Mouse (Mus musculus) testis, postnatal 10 days (tissue): ENCODE results near the gene Adal.

Experiments used
- DNase-seq: peaks from one replicate; pipeline ENCODE4 v3.0.0; 2021; ENCODE audit warnings: low spot score

Adal gene

GRCm38 (mm10) chr2:121178828-121179479, 38.7 kb downstream of the Adal start:
- no peak for DNase-seq

- DNase-seq: no peak
Measured at GRCm38 (mm10) chr2:121183431-121183830, 43.2 kb downstream of the Adal start.

- DNase-seq: no peak
Measured at GRCm38 (mm10) chr2:121184142-121184541, 43.9 kb downstream of the Adal start.

GRCm38 (mm10) chr2:121188530-121188929, 48.3 kb downstream of the Adal start:
- no peak for DNase-seq

GRCm38 (mm10) chr2:121195466-121195865, 55.2 kb downstream of the Adal start:
- no peak for DNase-seq

GRCm38 (mm10) chr2:121204276-121204675, 64.0 kb downstream of the Adal start:
- DNase-seq: no peak
